Mouse (Mus musculus): ENCODE results near the gene Anapc16. TPM values are rescaled to one million over a fixed set of nuclear protein-coding genes. Genes with fewer than 3 reads are reported as not detected.

The Anapc16 gene
- 20.8 and 28.4 TPM in 2 replicates for total RNA-seq (2023)

GRCm38 (mm10) chr10:60002673-60003212 is at the start of gene Anapc16, which contains the start of gene Ascc1:
Gene Anapc16 (minus strand): TSS chr10:60003135.
Gene Ascc1 (plus strand): TSS chr10:60002805.

GRCm38 (mm10) chr10:59951211-59952151 is 51.5 kb downstream of the Anapc16 start, which contains the start of gene Ddit4:
Gene Ddit4 (minus strand): TSS chr10:59951834.

Other genes with a start within 250 kb of the Anapc16 start
- gene Dnajb12, start 123.6 kb downstream of the Anapc16 start, total RNA-seq (2023): 33.5 and 33.7 TPM in 2 replicates
- 20.8 and 24.2 TPM in 2 replicates for gene Ddit4, start 51.3 kb downstream of the Anapc16 start, total RNA-seq (2023)
- 7.3 and 7.9 TPM in 2 replicates for gene Ascc1, start 330 bp downstream of the Anapc16 start, total RNA-seq (2023)
- gene Spock2, start 103.1 kb upstream of the Anapc16 start, total RNA-seq (2023): 0.23 and 0.35 TPM in 2 replicates
- gene Chst3, start 216.1 kb upstream of the Anapc16 start, total RNA-seq (2023): 0.25 and 2.0 TPM in 2 replicates